Mouse (Mus musculus): ENCODE data around the gene Tspan6. TPM values are rescaled to one million over a fixed set of nuclear protein-coding genes. Genes with fewer than 3 reads are reported as not detected.

Tspan6 gene
- 1 to 10 TPM; 5.8 to 6.0 TPM for polyA plus RNA-seq (2017; shearing (Covaris generic))

DNA sequence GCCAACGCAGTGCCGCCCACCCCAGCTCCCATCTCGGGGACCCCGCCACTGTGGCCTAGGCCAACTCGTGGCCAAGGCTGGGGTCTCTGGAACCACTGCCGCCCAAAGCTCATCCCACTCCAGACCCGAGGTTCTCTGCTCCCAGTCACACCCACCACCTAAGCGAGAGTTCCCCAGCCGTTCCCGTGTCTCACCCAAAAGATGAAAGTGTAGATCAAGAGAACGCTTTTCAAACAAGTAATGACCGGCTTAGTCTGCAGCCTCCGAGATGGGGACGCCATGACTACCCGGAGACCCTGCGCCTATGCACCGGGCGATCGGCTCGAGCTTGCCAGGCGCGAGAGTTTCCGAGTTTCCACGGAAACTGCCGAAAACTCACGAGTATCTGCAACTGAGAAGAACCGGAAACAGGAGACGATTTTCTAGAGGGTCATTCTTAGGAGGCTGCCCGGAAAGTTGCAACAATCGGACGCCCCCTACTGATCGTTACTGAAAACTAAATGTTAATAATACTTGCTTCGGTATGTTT, at the start of gene Tspan6:
Gene Tspan6 (minus strand): TSS at position 416 of the 529 bp plus-strand sequence.
- peak; percentile 94 for ATAC-seq

DNA sequence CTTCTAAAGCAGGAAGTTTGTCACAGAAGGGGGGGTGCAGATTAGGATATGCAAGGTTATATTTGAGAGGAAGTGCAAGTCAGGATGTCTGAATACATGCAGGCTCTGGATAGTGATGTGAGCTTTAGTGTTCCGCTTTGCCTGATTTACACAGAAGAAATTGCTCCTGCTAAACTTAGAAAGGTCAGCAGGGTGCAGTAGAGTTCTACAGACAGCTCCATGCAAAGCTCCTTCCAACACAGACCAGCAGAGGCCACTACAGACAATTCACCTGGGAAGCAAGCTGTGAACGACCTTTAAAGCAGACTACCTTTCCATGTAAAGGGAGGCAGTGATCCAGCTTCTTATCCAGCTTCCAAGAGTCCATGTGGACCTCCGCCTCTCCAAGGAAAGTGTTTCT, 49.2 kb upstream of the Tspan6 start:
- ATAC-seq: peak; percentile 99

DNA sequence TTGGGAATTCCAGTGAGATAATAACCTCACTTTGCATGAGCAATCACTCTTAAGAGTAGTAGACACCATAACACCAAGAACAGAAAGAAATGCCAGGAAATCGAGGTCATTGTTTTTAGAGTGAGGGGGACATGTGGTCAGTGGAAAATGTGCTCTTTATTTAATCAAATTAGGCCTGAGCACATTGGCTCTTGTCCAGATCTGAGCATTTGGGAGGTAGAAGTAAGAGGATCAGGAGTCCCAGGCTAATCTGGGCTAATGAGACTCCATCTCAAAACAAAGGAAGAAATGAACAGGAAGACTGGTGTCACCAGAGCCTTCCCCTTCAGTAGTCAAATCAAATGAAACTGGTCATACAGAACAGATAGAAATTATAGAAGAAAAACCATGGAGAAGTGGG, 41.3 kb upstream of the Tspan6 start:
- no peak for ATAC-seq

DNA sequence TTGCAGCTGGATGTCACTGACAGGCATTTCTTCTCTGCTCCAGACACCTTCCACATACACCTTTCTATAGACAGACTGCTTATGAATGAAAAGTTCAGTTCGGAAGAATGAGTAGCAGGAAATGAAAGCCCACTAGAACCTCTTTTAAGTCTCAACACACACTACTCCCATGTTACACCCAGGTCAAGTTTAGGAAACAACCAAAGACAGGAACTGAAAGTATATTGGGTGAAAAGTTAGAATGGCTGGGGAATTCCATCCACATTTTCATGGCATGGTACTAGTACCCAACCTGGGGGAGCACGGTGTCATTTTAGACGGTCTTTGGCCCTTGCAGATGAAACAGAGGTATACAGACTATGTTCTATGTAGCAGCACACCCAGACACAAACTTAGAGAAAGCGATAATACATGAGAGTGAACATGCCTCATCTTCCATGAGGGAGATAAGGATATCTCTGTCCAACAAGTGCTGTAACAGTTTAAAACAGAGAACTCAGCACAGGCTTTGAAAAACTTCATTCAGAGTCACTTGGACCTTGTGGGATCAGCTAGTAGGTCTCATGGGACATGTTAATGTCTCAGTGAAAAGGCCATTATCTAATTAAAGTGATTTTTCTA, 38.5 kb upstream of the Tspan6 start:
- ATAC-seq: no peak

DNA sequence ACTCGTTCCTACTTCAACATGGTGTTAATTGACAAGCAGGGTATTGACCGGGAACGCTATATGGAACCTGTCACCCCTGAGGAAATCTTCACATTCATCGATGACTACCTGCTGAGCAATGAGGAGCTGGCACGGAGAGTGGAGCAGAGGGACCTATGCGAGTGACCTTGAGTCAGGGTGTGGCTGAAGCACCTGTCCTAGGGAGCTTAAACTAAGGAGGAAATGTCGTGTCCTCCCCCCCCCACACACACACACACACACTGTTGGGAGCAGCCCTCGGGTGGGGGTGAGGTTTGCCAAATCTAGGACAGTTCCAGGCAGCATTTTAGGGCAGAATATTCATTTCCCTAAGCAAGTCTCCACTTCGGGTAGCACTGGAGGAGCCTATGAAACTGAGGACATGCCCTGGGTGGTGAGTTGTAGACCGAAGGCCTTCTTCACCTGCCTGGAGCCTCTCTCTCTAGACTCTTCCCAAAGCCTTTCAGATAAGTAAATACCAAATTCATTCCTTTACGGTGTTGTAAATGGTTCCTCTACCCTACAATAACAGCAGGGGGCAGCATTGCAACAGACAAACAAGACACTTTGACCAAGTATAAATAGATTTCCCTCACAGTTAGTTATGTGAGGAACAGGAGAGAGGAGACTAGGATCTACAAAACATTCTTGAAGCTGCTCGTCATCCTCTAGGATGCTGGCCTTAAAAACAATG, 33.2 kb upstream of the Tspan6 start:
- ATAC-seq: peak; percentile 57

DNA sequence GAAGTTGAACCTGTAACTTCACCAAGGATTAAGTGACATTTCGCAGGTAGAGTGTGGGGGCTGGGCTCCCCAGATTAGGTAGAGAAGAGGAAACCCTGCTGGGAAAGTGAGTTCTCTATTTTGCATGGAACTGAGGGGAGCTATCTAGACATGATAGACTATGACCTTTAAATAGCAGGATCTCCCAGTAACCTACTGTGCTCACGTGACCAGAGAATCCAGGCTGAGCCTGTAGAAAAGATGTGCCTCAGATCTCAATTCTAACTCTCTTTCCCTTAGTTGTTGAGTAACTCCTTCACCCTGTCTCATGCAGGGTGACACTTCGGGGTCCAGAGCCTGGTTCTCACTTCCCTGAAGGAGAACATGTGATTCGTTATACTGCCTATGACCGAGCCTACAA, 28.5 kb upstream of the Tspan6 start:
- no peak for ATAC-seq

DNA sequence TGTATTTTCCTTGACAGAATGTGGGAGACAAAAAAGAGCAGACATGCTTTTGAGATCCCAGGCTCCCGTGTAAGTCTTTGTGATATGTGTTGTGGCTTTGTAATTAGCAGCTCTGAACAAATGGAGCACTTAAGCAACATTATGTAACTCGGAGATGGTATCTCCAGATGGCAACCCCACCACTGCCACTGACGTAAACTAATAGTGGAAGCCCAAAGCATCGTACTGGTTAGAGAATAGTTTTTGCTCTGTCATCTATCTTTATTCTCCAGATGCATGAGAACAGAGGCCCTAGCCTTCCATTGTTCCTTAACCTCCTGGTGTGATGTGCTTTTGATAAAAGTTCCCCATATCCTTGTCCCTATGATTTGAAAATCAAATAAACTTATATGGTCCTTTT, 23.0 kb upstream of the Tspan6 start:
- no peak for ATAC-seq

DNA sequence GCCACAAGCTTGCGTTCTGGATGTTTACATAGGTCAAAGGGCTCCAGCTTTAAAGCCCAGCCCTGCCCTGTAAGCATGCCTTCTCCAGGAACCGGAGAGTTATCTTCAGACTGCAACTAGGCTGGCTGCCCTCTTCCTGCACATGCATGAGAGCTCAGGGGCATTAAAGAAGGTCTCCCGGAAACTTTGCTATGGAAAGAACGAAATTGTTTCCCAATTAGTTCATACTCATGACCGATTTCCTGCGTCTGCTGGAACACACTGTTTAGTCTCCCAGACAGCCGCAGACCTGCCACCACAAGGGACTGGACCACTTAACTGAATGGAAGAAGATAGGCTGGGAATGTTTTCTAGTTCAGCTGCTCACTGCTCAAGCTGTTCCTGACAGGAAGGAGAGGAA, 16.0 kb upstream of the Tspan6 start:
- ATAC-seq: no peak

DNA sequence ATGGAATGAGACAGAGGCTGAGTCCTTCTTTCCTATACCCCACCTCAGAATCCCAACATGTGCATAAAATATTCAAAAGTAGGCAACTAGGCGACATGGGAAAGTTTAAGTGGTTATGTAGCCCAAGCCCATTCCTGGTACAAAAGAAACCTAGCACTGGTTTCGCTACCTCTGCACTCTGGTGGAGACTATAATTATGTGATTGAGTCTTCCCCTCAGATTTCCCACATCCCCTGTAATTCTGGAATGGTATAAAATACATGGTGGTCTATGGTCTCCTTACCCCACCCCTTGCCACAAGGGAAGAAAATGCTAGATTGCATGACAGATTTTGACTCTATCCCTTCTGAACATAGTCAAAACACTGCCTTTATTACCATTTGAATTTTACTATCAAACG, 14.8 kb upstream of the Tspan6 start:
- no peak for ATAC-seq

DNA sequence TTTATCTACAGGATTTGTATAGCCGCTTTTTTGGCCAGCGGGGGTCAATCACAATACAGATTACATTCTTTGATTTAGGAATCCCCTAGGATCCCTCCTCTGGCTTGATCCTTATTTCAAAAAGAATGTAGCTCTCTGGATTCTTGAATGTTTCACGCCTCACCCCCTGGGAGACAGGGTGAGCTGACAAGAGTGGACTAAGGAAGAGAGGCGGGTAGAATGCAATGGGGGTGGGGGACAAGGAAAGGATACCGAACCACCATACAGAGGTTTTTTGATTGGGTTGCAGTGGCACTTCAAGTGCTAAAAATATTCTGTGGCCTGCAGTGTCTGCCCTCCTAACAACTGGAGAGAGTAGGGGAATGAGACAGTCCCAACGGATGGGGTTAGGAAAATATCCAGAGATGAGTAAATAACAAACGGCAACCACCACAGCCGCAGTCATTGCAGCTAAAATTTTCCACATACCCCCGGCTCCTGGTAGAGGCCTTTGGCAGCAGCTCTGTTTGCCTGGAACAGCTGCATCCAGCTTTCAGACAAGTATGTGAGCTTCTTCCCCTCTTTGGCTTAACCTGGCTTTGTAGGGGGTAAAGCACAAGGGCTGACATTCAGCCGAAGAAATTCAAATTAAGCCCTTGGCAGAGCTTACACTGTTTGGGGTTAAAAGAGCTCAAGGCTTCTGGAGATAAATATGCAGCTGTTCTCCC, 13.3 kb upstream of the Tspan6 start:
- no peak for ATAC-seq

DNA sequence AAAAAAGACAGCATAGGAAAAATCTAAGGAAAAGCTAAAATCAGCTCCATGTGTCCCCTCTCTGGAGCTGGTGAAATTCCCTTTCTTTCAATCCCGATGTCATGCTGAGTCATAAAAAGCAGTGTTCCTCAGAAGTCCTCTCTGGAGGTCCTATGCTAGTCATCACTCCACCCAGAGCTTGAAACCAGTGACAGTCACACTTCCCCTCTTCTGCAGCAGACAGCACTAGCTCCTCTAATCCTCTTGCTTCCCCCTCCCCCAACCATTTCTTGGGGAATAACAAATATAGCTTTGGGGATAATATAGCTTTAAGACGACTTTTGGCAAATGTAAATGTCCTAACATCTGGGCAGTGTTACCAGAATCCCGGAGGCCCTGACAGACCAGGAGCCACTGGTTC, 10.0 kb upstream of the Tspan6 start, which contains the start of gene Srpx2:
Gene Srpx2 (plus strand): TSS at position 166 of the 400 bp plus-strand sequence.
- no peak for ATAC-seq

DNA sequence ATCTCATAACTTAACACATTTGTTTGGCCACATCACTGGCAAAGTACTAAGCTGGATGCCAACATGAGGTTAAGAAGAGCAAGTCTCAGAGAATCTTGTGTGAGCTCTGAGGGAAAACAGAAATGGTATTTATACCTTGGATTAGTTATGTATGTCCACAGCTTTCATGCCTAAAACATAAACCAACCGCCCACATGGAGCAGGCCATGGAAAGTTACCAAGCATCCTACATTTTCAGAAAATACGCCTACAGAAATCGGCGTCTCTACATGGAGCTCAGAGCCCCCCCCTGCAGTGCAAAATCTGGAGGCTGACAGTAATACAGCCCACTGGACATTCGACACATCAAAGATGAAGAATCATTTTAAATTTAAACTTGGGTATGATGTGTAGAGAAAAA, 10.1 kb downstream of the Tspan6 start:
- no peak for ATAC-seq

DNA sequence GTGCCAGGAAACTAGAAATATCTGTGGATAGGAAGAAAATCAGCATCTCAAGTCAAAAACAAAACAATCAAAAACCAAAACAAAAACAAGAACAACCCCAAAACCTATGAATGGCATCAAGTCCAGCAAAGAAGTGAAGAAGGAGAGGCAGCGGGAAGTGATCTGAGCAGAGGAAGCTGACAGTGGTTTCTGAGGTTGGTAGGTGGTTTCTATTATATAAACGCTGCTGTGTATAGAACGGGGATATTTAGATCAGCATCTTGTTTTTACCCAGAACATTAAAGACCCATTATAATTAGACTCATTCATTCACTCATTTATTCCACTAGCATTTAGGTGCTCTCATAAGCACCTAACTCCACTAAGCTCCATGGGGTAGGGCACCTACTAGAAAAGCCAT, 10.9 kb downstream of the Tspan6 start:
- peak; percentile 49 for ATAC-seq

DNA sequence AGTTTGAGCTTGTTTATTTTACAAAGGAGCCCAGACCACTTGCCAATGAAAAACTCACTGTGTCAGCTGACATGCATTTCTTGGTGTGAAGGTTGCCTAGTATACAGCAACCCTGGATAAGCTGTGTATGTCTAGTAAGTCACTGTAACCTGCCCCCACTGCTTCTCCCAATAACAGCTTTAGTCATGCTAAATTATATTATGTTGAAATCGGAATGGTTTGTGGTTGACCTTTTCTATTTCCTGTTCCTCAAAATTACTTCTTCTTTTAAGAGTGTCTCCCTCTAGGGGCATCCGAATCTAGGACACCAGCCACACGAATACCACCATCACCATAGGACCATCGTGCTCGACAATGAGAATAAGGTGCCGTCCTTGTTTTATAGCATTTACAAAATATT, 28.5 kb downstream of the Tspan6 start:
- no peak for ATAC-seq

DNA sequence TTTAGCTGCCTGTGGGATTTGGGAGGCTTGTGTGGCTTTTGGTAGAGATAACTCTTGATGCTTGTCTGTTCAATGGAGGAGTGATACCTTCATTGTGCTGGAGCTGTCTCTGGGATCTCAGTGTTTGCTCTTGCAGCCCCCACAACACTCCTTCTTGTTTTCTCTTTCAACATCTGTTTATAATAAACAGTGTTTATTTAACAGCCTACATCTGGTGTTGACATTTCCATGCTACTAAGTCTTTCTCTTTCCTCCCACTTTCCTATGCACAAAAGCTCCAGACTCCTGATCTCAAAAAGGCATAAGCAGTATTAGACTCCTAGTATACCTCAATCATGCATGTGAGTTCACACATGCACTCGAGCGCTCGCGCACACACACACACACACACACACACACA, 44.6 kb downstream of the Tspan6 start:
- no peak for ATAC-seq

DNA sequence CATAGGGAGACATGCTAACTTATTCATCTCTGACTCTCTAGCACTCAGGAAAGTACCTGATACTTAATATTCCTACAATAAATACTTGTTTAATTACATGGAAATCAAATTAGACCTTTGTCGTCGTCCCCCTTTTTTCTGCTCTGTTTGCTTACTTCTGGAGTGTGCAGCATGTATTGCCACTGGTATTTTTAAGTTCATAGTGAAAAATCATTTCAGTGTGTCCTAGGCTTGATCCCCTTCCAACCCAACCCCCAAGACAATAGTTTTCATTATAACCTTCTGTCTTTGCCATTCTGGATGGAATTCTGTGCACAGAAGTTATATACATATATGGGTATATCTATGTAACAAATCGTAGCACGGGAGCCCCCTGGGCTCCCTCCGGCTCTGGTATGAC, 47.5 kb downstream of the Tspan6 start, which contains the start of gene Tnmd:
Gene Tnmd (plus strand): TSS at position 301 of the 400 bp plus-strand sequence.
- ATAC-seq: no peak

Other genes starting within 250 kb of the Tspan6 start
- not detected for gene Pcdh19, start 209.4 kb downstream of the Tspan6 start, polyA plus RNA-seq (2017; shearing (Covaris generic))
- not detected for gene Tnmd, start 47.4 kb downstream of the Tspan6 start, polyA plus RNA-seq (2017; shearing (Covaris generic))
- gene Srpx2, start 10.0 kb upstream of the Tspan6 start, polyA plus RNA-seq (2017; shearing (Covaris generic)): not detected
- gene Sytl4, start 83.4 kb upstream of the Tspan6 start, polyA plus RNA-seq (2017; shearing (Covaris generic)): 1 to 10 TPM; 2.1 to 3.0 TPM
- gene Cstf2, start 160.8 kb upstream of the Tspan6 start, polyA plus RNA-seq (2017; shearing (Covaris generic)): 10 to 100 TPM; 29.5 to 32.8 TPM